Mouse (Mus musculus): Measurements from ENCODE around the gene Itih3. TPM values are rescaled to one million over a fixed set of nuclear protein-coding genes. Genes with fewer than 3 reads are reported as not detected.

Gene Itih3
- polyA plus RNA-seq, 1 experiment from 2014 or later, result 0.58 TPM

Other genes with a start within 250 kb of the Itih3 start
- gene Sfmbt1, start 208.9 kb downstream of the Itih3 start, polyA plus RNA-seq (2015; fragmentation: Nextera tagmentation; extraction: Ambion mirVana), result 19.9 and 21.9 TPM in 2 replicates
- 18.3 and 21.6 TPM in 2 replicates for gene Tmem110, start 98.2 kb downstream of the Itih3 start, polyA plus RNA-seq (2015; fragmentation: Nextera tagmentation; extraction: Ambion mirVana)
- gene Mustn1, start 44.6 kb downstream of the Itih3 start, polyA plus RNA-seq (2015; fragmentation: Nextera tagmentation; extraction: Ambion mirVana), result 0.46 and 0.90 TPM in 2 replicates
- not detected in 2 replicates for gene Itih4, start 37.3 kb downstream of the Itih3 start, polyA plus RNA-seq (2015; fragmentation: Nextera tagmentation; extraction: Ambion mirVana)
- not detected in 2 replicates for gene Itih1, start 19.5 kb upstream of the Itih3 start, polyA plus RNA-seq (2015; fragmentation: Nextera tagmentation; extraction: Ambion mirVana)
- 19.6 and 20.4 TPM in 2 replicates for gene Nek4, start 27.6 kb upstream of the Itih3 start, polyA plus RNA-seq (2015; fragmentation: Nextera tagmentation; extraction: Ambion mirVana)
- 51.8 and 54.2 TPM in 2 replicates for gene Glt8d1, start 77.6 kb upstream of the Itih3 start, polyA plus RNA-seq (2015; fragmentation: Nextera tagmentation; extraction: Ambion mirVana)
- gene Spcs1, start 77.9 kb upstream of the Itih3 start, polyA plus RNA-seq (2015; fragmentation: Nextera tagmentation; extraction: Ambion mirVana), result 278 and 305 TPM in 2 replicates
- 154 and 170 TPM in 2 replicates for gene Pbrm1, start 95.4 kb upstream of the Itih3 start, polyA plus RNA-seq (2015; fragmentation: Nextera tagmentation; extraction: Ambion mirVana)
- 57.6 and 61.9 TPM in 2 replicates for gene Gnl3, start 95.4 kb upstream of the Itih3 start, polyA plus RNA-seq (2015; fragmentation: Nextera tagmentation; extraction: Ambion mirVana)
- gene Smim4, start 205.2 kb upstream of the Itih3 start, polyA plus RNA-seq (2015; fragmentation: Nextera tagmentation; extraction: Ambion mirVana), result 62.7 and 64.1 TPM in 2 replicates
- 146 and 165 TPM in 2 replicates for gene Nt5dc2, start 207.3 kb upstream of the Itih3 start, polyA plus RNA-seq (2015; fragmentation: Nextera tagmentation; extraction: Ambion mirVana)
- 13.0 and 13.9 TPM in 2 replicates for gene Stab1, start 244.9 kb upstream of the Itih3 start, polyA plus RNA-seq (2015; fragmentation: Nextera tagmentation; extraction: Ambion mirVana)